Mouse (Mus musculus) left cerebral cortex, postnatal 4 days (tissue): ENCODE data around the gene St5. TPM values are rescaled to one million over a fixed set of nuclear protein-coding genes. Genes with fewer than 3 reads are reported as not detected.

Source experiments
- DNase-seq: peaks from one replicate; pipeline ENCODE4 v3.0.0-alpha.2; 2022
- intact Hi-C: fragments of 180-260 bp; cut with DNase I; formaldehyde crosslinking; loops from one replicate; pipeline ENCODE4 v1.15.1; 2025
- total RNA-seq, 2 experiments: library from RNA; stranded (reverse); gene quantifications; 2 replicates each; pipeline ENCODE4 v1.2.3; 2021

St5 gene
- total RNA-seq, 2 experiments from 2014 or later: 20.7 to 21.5 TPM

GRCm38 (mm10) chr7:109704016-109704377 is 592 bp upstream of the St5 start:
- intact Hi-C loops: no loop called here
- no peak for DNase-seq

GRCm38 (mm10) chr7:109702721-109703120 is 684 bp downstream of the St5 start:
- intact Hi-C loops: no loop called here
- no peak for DNase-seq

- intact Hi-C loops: no loop called here
- no peak for DNase-seq
Measured at GRCm38 (mm10) chr7:109700213-109700612, 3.2 kb downstream of the St5 start.

GRCm38 (mm10) chr7:109695339-109695726 is 8.1 kb downstream of the St5 start:
- intact Hi-C loops: no loop called here

DNA sequence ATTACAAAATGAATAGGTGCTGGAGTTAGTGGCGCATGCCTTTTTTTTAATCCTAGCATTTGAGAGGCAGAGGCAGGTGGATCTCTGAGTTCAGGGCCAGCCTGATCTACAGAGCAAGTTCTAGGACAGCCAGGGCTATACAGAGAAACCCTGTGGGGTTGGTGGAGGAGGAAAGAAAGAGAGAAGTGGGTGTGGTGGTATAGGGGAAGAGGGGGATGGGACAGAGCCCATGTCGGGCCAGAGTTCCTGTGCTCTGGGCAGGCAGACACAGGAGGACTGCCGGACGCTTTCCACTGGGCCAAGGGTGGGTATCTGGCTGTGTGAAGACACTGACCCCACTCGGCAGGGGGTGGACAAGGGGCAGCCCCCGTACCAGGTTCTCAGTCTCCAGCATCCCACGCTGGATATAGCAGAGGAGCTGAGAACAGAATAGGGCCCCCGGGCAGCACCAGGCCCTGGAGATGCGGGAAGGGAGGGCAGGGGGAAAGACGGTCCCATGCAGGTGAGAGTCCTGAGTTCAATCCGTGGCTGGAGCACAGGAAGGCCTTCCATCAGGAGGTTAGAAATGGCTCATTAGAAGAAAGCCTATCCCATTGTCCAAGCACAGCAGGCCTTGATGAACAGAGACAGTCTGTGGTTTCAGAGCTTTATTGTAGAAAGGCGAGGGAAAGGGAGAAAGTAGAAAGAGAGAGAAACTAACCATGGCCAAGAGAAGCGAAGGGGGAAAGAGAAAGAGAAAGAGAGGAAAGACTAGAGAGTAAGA is 8.6 kb downstream of the St5 start:
- DNase-seq: no peak
- intact Hi-C loops: no loop called here

More at GRCm38 (mm10) chr7:109695339-109695726, 8.1 kb downstream of the St5 start:
- DNase-seq: no peak

DNA sequence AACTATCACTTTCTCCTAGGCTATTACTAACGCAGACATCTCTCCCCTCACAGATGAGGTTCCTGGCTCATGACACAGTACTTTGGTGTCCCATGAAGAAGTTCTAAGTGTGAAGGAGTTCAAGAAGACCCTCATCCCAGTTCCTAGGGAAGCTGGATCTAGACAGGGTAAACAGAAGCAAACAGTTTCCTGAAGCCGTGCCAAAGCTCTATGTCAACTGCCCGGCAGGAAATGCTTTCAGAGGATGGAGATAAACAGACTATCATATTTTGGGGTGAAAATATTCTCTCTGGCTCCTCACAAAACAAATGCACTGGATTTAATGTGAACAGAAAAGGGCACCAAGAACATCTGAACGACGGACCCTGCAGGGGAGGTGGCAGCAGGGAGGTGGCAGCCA is 12.4 kb downstream of the St5 start:
- intact Hi-C loops: no loop called here
- no peak for DNase-seq

DNA sequence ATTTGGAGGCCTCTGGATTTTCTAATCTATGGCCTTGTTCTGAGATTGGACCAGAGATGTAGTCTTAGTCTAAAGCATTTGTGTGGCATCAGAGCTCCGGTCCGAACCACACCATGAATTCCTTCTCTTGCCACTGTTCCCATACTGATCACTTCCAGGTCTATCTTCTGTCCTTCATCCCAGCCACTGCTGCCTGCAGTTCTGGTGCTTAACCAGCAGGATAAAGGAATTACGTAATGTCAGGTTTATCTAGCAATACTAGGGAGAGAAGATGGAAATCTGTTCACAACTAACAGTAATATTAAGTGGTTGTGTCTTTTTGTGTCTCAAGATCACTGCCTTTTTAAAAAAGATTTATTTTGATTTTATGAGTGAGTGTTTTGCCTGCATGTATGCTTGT is 13.3 kb downstream of the St5 start:
- intact Hi-C loops: no loop called here

DNA sequence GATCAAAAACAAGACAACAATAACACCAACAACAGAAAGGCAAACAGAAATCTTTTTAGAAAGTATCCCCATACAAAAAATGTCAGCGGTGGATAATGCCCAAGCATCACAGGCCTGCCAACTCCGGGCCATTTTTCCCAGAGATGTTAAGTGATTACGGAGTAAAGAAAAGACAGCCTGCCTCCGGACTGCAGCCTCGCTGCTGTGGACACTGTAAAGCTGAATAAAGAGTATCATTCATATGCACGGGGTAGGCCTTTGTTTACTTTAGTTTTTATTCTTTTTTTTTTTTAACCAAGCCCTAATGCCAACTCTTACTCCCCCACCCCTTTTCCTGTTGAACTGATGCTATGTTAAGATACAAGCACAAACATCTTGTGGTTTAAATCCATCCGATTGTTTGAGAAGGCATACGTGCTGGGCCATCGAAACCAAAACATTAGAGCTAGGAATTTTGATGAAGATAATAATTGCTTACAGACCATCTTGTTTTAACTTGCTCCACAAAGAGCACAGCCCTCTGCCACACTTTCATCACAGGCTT is 16.7 kb downstream of the St5 start:
- DNase-seq: no peak
- intact Hi-C loops: no loop called here

More for the DNA sequence above, 13.3 kb downstream of the St5 start:
- no peak for DNase-seq

GRCm38 (mm10) chr7:109680879-109681278 is 22.5 kb downstream of the St5 start:
- DNase-seq: no peak
- intact Hi-C loops: no loop called here

DNA sequence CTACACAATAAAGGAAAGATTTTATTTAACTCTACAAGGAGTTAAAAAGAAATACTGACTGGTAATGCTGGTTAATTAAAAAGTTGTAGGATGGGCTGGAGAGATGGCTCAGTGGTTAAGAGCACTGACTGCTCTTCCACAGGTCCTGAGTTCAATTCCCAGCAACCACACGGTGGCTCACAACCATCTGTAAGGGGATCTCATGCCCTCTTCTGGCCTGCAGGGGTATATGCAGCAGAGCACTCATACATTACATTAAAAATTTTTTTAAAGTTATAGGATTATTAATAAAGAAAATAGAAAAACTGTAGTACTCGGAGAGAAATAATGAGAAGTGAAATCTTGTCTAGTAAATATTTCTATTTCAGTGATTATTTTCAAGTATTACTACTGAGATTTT is 23.1 kb downstream of the St5 start:
- intact Hi-C loops: no loop called here
- DNase-seq: no peak

DNA sequence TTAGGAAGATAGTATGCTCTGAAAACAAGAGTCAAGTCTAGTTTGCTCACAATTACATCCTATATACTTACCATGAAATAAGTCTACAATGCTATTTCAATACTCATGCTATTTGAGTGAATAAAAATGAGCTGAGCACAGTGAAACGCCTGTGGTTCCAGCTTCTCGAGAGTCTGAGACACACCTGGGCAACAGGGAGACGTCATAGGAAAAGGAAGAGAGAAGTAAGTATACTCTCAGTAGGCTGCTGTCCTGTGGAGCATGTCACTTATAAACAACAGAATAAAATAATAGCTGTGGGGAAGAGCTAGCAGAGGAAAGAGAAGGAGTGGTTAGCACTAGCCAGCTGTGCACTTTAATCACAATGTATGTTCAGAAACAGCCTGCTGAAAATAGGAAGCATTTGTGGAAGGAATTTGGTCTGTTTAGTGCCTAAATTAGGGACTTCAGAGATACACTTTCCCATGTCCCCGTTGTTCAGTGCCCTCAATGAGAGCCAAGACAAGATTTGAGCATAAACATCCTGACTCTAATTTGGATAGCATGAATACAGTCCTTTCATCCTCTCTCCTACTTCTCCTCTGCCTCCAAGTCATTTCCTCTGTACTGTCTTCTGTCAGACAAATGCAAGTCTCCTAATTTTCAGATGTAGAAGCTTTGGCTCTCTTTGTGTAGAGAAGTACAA is 28.3 kb downstream of the St5 start:
- intact Hi-C loops: no loop called here

DNA sequence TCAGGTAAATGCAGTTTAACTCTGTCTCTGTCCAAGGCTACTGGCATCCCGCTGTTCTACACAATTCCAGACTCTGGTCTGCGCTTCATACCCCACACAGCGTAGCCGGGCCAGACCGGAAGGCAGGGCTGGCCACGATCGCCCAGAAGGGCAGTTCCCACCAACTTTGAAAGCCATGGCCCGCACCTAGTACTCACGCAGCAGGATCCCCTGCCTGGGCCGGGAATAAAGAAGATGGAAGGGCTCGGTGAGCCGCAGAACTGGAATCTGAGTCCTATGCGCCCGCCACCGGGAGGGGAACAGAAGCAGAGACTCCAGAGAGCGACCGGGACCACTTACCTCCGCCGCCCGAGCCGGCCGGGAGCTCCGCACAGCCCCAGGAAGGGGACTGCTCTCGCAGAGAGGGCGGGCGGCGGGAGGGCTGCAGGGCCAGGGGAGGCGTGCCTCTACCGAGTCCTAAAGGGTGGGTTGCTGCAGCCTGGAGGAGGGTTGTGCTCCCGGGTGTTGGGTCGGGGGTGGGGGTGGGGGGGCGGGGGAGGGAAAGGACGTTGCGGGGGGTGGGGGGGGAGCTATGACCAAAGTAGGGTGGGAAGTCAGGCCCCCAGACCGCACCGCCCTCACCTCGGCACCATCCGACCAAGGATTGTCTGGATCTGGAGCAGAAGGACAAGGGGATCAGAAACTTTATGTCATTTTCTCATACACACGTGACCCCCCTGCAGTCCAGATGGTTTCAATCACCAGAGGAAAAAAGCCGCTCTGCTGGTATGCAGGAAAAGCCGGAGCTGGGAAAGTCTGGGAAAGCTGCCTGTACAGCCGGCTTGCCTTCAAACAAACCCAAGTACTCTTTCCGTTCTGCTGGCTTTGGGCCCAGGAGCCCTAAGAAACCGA is 31.6 kb downstream of the St5 start:
- DNase-seq: peak; percentile 63
- intact Hi-C loops: no loop called here

More for the DNA sequence above, 28.3 kb downstream of the St5 start:
- no peak for DNase-seq

GRCm38 (mm10) chr7:109669426-109670170 is 33.8 kb downstream of the St5 start:
- intact Hi-C loops: no loop called here
- DNase-seq: no peak

- intact Hi-C loops: no loop called here
Measured at GRCm38 (mm10) chr7:109666664-109667063, 36.7 kb downstream of the St5 start.

GRCm38 (mm10) chr7:109662626-109663025 is 40.8 kb downstream of the St5 start:
- intact Hi-C loops: no loop called here
- DNase-seq: no peak

More at GRCm38 (mm10) chr7:109666664-109667063, 36.7 kb downstream of the St5 start:
- no peak for DNase-seq

DNA sequence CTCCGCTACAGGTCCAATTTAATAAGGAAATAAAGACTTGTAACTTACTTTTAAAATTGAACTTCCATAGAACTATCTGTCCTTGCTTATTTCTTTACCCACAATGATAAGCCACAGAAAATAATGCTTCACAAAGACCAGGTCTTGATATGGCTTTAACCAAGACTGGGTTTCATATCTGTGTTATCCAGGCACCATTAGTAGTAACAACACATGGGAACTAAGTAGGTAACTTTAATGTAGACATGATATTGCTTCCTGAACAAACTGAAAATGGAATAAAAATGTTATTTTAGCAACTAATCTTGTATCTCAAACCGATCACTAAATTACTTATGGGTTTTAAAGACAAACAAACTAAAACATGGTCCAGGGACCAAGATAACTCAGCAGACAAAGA is 44.1 kb downstream of the St5 start:
- DNase-seq: no peak
- intact Hi-C loops: no loop called here

- DNase-seq: no peak
- intact Hi-C loops: no loop called here
Measured at GRCm38 (mm10) chr7:109657884-109658283, 45.5 kb downstream of the St5 start.

DNA sequence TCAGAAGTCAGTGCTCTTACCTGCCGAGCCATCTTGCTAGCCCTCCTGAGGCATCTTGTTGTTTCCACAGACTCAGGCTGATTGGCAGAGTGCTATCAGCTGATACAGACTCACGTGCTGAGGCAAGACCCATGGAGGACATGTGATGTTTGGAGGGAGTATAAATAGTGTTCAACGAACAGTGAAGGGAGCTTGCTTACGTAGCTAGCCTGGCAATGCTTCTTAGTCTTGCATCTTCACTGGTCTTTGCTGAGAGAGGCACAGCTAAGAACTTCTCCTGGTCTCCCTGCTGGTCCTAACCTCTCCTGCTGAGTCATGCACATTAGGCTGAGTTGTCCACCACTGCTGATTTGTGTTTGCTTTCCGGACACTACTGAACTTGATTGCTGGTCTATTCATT is 48.5 kb downstream of the St5 start:
- DNase-seq: no peak
- intact Hi-C loops: no loop called here

GRCm38 (mm10) chr7:109648812-109649594 is 54.4 kb downstream of the St5 start:
- intact Hi-C loops: no loop called here
- no peak for DNase-seq

DNA sequence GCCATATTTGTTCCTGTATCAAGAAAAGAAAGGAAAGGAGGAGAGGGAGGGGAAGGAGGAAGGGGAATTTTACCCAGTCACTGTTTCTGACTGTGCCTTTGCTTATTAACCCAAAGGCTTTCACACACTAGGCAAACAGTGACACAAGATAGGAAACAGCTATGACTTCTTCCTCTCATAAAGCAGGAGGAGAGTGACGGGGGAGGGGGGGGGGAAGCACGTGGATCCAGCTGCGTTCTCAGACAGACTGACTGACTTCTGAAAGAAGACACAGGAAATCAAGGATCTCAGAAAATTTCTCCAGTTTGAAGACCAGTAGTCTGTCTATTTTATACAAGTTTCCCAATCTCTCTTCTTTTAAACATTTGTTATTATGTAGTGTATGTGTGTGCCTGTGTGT is 56.8 kb downstream of the St5 start:
- intact Hi-C loops: no loop called here
- DNase-seq: no peak
